Mouse (Mus musculus) liver, embryonic 15.5 days (tissue): Measurements from ENCODE around the gene Rnasek. TPM values are rescaled to one million over a fixed set of nuclear protein-coding genes. Genes with fewer than 3 reads are reported as not detected.

Experiments used
- ATAC-seq: fragments of 200-750 bp; cut with Nextera tagmentation; 2 replicates; pipeline ENCODE4 v1.8.0; 2017; ENCODE audit warnings: moderate number of reproducible peaks, mild to moderate bottlenecking, moderate library complexity; ENCODE audit not compliant: insufficient read depth
- H3K27ac ChIP-seq: fragments of 300-500 bp; sonication (generic); replicated peaks from 2 replicates; pipeline ENCODE4 v1.5.1; 2015; ENCODE audit warnings: mild to moderate bottlenecking, inconsistent platforms
- H3K27me3 ChIP-seq: fragments of 300-500 bp; sonication (generic); 2 replicates; pipeline ENCODE4 v1.6.1; 2015; ENCODE audit warnings: mild to moderate bottlenecking, inconsistent platforms
- H3K36me3 ChIP-seq: fragments of 300-500 bp; sonication (generic); replicated peaks from 2 replicates; pipeline ENCODE4 v1.6.1; 2015; ENCODE audit warnings: moderate library complexity, mild to moderate bottlenecking, inconsistent platforms
- H3K4me1 ChIP-seq: fragments of 300-500 bp; sonication (generic); replicated peaks from 2 replicates; pipeline ENCODE4 v1.6.1; 2015; ENCODE audit warnings: inconsistent platforms
- H3K4me2 ChIP-seq: fragments of 300-500 bp; sonication (generic); 2 replicates; pipeline ENCODE4 v1.6.1; 2015; ENCODE audit warnings: moderate library complexity, mild to moderate bottlenecking, inconsistent platforms
- H3K4me3 ChIP-seq: fragments of 300-500 bp; sonication (generic); replicated peaks from 2 replicates; pipeline ENCODE4 v1.5.1; 2015; ENCODE audit warnings: mild to moderate bottlenecking, inconsistent platforms
- H3K9ac ChIP-seq: fragments of 300-500 bp; sonication (generic); 2 replicates; pipeline ENCODE4 v1.6.1; 2015; ENCODE audit warnings: moderate library complexity, mild to moderate bottlenecking, inconsistent platforms
- H3K9me3 ChIP-seq: fragments of 300-500 bp; sonication (generic); replicated peaks from 2 replicates; pipeline ENCODE4 v1.6.1; 2016; ENCODE audit warnings: inconsistent platforms
- WGBS: fragments of 180-500 bp; shearing (Covaris S2); methylation state at CpG from one replicate; pipeline ENCODE4 v1.1.7; 2015; ENCODE audit warnings: mixed read lengths; ENCODE audit not compliant: insufficient replicate concordance; 5-methylcytosine and 5-hydroxymethylcytosine counted together
- polyA plus RNA-seq: library from polyadenylated mRNA; unstranded; fragments of >200 nt; fragmentation: Nextera tagmentation; extraction: Ambion mirVana; gene quantifications from 2 replicates; pipeline ENCODE4 v1.2.1, GENCODE M21; 2015

Rnasek gene
- polyA plus RNA-seq, 1 experiment from 2014 or later = 146 TPM

DNA sequence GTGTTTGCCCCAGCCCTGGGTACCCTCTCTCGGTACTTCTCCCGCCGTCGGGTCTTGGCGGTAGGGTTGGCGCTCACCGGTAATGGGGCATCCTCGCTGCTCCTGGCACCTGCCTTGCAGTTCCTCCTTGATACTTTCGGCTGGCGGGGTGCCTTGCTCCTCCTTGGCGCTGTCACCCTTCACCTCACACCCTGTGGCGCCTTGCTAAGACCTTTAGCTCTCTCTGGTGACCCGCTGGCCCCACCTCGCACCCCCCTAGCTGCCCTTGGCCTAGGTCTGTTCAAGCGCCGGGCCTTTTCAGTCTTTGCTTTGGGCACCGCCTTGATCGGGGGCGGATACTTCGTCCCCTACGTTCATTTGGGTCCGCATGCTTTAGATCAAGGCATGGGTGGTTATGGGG is 24.3 kb downstream of the Rnasek start:
- Histone ChIP-seq H3K4me1 (peaks cover 40% of the 10 kb centered on the region), H3K27me3 (peaks cover 66% of the 10 kb centered on the region), H3K27ac (no peak overlapping the region), H3K4me3 (no peak overlapping the region), H3K9ac (no peak overlapping the region), H3K36me3 (no peaks in the 10 kb centered on the region), H3K9me3 (no peaks in the 10 kb centered on the region), H3K4me2 (no peak overlapping the region)
- ATAC-seq = no peak
- WGBS = 31% methylated on average over 22 of the region's 22 CpGs

DNA sequence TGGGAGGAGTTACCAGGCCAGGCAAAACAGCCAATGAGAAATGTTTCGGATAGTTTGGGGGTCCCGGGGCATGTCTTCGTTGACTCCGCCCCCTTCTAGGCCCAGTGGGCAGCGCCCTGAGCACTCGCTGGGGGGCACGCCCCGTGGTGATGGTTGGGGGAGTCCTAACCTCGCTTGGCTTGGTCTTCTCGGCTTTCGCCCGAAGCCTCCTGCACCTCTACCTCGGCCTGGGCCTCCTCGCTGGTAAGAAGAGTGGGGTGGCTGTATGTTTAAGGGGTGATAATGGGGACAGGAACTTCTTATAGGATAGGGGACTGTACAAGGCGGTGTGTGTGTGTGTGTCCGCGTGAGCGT is 24.8 kb downstream of the Rnasek start:
- Histone ChIP-seq H3K36me3 (no peaks in the 10 kb centered on the region), H3K9me3 (no peaks in the 10 kb centered on the region), H3K27ac (no peak overlapping the region), H3K27me3 (peaks cover 66% of the 10 kb centered on the region), H3K4me2 (peak overlapping the region; percentile 60), H3K4me3 (peak overlapping the region; percentile 36; the same call in 1 of the 2 replicates), H3K4me1 (peaks cover 36% of the 10 kb centered on the region), H3K9ac (no peak overlapping the region)
- 12% methylated on average over 18 of the region's 18 CpGs for WGBS
- no peak; the same call in 1 of the 2 replicates for ATAC-seq

DNA sequence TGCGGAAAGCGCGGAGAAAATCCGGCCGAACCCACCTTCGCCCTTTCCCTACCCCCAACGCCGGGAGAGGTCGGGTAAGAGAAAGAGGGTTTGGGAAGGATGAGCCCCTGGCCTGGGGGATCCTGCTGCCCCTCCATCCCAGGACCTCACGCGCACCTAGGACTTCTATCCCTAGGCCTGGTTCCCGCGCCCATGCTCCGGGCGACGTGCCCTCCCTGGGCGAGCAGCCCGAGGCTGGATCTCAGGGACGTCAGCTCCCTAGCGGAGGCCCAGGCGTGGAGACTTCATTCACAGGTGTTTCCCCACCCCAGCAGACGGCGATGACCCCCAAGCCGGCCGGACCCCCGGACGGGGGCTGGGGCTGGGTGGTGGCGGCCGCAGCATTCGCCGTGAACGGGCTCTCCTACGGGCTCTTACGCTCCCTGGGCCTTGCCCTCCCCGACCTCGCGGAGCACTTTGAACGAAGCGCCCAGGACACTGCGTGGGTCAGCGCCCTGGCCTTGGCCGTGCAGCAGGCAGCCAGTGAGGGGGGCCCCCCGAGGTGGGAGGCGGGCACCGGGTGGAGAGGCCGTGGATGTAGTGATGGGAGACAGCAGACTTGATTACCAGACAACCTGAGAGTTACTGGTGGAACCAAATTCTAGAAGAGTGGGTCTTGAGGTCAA is 25.3 kb downstream of the Rnasek start:
- Histone ChIP-seq H3K4me1 (peaks cover 31% of the 10 kb centered on the region), H3K36me3 (no peaks in the 10 kb centered on the region)

DNA sequence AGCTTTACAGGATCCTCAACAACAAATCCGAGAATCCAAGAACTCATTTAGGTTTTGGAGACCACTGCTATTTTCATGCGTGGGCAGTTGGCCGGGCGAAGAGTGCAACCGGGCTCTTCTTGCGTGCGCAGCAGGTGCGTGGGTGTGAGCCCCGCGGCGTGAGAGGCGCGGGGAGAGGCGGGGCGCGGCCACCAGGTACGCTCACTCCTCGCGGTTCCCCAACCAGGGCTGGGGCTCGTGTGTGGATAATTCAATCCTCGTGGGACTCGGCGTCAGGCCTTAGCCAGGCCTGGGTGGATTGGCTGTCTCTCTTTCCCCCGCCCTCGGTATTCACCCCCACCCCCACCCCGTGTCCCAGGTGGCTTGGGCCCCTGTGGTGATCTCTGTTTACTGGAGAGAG is 25.9 kb downstream of the Rnasek start:
- H3K27ac ChIP-seq = no peak overlapping the region
- H3K9me3 ChIP-seq = no peaks in the 10 kb centered on the region
- peak overlapping the region; percentile 36 for H3K4me3 ChIP-seq
- H3K27me3 ChIP-seq = peaks cover 66% of the 10 kb centered on the region
- H3K4me1 ChIP-seq = peaks cover 25% of the 10 kb centered on the region
- no peak for ATAC-seq
- WGBS = 8% methylated on average over 26 of the region's 26 CpGs
- no peaks in the 10 kb centered on the region for H3K36me3 ChIP-seq
- H3K4me2 ChIP-seq = peak overlapping the region; percentile 60
- no peak overlapping the region for H3K9ac ChIP-seq

More for the DNA sequence above, 25.3 kb downstream of the Rnasek start:
- Histone ChIP-seq H3K4me2 (peak overlapping the region; percentile 60), H3K9me3 (no peaks in the 10 kb centered on the region), H3K27ac (no peak overlapping the region), H3K4me3 (peak overlapping the region; percentile 36), H3K27me3 (peaks cover 66% of the 10 kb centered on the region), H3K9ac (no peak overlapping the region)
- WGBS = 2% methylated on average over 46 of the region's 46 CpGs
- peak; percentile 29; the same call in 1 of the 2 replicates for ATAC-seq

DNA sequence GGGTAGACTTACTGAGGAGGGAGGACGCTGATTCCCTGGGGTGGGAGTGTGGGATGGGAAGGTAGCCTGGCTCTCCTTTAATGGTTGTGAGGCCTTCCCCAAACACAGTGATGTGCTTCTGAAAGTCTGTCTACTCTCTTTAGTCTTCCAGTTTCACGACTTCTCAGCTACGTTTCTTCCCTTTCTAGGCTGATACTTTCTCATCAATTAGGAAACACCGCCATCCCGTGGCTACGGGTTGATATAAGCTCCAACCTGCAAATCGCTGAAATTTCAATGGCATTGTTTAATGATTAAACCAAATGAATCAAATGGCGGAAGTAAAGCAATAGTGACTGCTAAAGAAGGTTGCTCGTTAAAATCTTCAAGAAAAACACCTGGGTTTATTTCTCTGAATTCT is 26.7 kb downstream of the Rnasek start:
- Histone ChIP-seq H3K9ac (no peak overlapping the region), H3K36me3 (no peaks in the 10 kb centered on the region), H3K4me3 (no peak overlapping the region), H3K4me2 (no peak overlapping the region), H3K27ac (no peak overlapping the region), H3K9me3 (no peaks in the 10 kb centered on the region), H3K27me3 (peaks cover 66% of the 10 kb centered on the region), H3K4me1 (peaks cover 16% of the 10 kb centered on the region)
- WGBS = 9% methylated on average over 9 of the region's 9 CpGs
- no peak for ATAC-seq

DNA sequence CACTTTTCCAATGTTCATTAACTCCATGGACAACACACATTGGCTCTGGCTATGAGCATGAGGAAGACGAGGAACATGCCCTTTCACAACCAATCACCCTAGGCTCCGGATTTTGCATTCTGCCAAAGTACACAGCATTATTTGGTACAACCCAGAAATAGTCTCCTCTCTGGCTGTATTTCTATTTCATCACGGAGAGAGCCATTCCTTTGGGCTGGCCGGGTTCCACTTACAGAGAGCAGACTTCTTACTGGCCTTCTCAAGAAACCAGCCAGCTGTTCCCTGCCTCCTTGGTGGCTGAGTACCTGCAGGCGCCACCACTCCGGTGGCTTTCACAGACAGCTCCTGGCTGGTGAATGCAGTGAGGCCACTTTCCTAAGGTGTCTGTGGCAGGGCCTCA is 27.2 kb downstream of the Rnasek start, which contains the start of gene Slc16a11:
TSS of gene Slc16a11 (plus strand) at position 330 of the 400 bp plus-strand sequence.
- Histone ChIP-seq H3K9ac (no peak within 1 kb of the TSS), H3K36me3 (no peaks in the 10 kb centered on the region), H3K9me3 (no peaks in the 10 kb centered on the region), H3K4me2 (peak within 1 kb of the TSS; percentile 60), H3K4me3 (no peak within 1 kb of the TSS), H3K27ac (no peak within 1 kb of the TSS), H3K27me3 (peaks cover 66% of the 10 kb centered on the region), H3K4me1 (peaks cover 16% of the 10 kb centered on the region)
- 50% methylated on average over 6 of the region's 6 CpGs for WGBS
- ATAC-seq = no peak

DNA sequence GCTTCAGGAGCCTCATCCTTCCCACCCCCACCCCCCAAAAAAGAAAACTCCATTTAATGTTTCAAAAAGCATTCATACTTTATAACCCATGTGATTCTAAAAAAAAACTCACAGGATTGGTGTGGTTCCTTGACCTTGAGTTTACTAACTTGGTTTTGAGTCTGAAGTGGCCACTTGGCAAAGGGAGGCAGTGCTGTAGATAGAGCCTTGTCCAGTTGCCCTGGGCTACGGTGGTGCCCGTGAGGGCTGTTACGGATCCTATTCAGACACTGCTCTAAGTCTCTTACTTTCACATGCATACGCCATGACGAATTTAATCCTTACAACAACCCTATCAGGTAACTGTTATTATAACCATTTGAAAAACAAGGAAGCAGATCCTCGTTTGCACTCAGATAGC is 27.7 kb downstream of the Rnasek start:
- H3K36me3 ChIP-seq = no peaks in the 10 kb centered on the region
- no peak overlapping the region for H3K27ac ChIP-seq
- peaks cover 67% of the 10 kb centered on the region for H3K27me3 ChIP-seq
- H3K4me3 ChIP-seq = no peak overlapping the region
- no peak for ATAC-seq
- H3K9me3 ChIP-seq = no peaks in the 10 kb centered on the region
- H3K9ac ChIP-seq = no peak overlapping the region
- peaks cover 16% of the 10 kb centered on the region for H3K4me1 ChIP-seq
- 69% methylated on average over 6 of the region's 6 CpGs for WGBS
- no peak overlapping the region for H3K4me2 ChIP-seq

DNA sequence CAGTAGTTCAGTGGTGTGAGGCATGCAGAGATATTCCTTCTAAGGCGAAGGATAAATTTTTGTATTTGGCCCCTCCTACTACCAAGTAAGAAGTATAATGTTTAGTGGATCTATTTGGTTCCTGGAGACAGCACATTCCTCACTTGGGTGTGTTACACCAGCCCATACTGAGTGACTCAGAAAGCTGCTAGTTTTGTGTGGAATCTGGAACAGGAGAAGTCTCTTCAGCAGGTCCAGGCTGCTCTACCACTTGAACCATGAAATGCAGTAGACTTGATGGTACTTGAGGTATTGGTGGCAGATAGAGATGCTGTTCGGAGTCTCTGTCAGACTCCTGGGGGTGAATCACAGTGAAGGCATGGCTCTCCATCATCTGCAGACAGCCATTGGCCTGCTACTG is 29.0 kb downstream of the Rnasek start:
- H3K4me3 ChIP-seq = no peak overlapping the region
- no peak overlapping the region for H3K9ac ChIP-seq
- H3K36me3 ChIP-seq = no peaks in the 10 kb centered on the region
- H3K27ac ChIP-seq = no peak overlapping the region
- H3K4me2 ChIP-seq = no peak overlapping the region
- peaks cover 16% of the 10 kb centered on the region for H3K4me1 ChIP-seq
- WGBS = 80% methylated on average over 2 of the region's 2 CpGs
- peaks cover 54% of the 10 kb centered on the region for H3K27me3 ChIP-seq
- ATAC-seq = no peak
- H3K9me3 ChIP-seq = no peaks in the 10 kb centered on the region

DNA sequence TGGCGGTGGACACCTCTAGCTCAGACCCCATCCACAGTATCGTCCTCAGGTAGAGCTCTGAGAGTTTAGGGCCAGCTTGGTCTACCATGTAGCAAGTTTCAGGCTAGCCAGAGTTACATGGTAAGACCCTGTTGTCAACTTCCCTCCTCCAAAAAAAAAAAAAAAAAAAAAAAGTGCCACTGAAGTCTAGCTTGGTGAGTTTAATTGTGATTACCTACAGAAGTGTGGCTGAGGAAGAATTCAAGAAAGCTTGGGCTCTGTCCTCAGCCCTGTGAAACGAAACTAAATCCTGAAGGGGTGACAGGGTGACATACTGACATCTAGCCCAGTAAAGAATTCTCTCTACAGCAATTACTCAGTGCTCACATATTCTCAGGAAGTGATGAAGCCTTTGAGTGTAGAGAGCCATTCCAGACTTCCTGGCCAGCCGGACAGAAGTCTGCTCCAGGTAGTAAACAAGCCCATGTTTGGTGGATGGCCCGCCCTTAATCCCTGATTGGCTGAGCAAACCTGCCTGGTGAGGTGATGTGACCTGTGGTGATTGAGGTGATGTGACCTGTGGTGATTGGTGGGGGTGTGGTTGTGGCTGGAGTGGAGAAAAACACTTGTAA is 30.8 kb downstream of the Rnasek start:
- H3K9me3 ChIP-seq = no peaks in the 10 kb centered on the region
- 47% methylated on average over 5 of the region's 5 CpGs for WGBS
- H3K9ac ChIP-seq = no peak overlapping the region
- H3K4me1 ChIP-seq = peaks cover 3% of the 10 kb centered on the region
- peaks cover 37% of the 10 kb centered on the region for H3K27me3 ChIP-seq
- no peaks in the 10 kb centered on the region for H3K36me3 ChIP-seq
- no peak overlapping the region for H3K4me3 ChIP-seq
- no peak for ATAC-seq
- H3K4me2 ChIP-seq = no peak overlapping the region
- no peak overlapping the region for H3K27ac ChIP-seq

DNA sequence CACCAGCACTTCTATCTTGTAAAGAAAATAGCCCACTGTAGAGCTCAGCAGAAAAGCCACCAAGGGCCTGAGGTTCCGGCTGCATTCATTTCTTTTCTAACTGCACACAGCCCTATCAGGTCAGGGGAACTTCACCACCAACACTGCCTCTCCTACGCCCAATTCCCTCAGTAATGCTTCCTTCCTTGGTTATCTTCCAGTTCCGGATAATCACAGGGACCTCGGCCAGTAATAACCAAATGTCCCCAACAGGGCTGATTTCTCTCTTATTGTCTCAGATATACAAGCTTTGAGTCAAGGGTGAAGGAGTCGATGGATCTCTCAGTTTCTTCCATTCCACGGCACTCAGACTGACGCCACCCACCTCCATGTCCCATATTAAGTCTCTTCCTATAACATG is 32.4 kb downstream of the Rnasek start:
- Histone ChIP-seq H3K9me3 (no peaks in the 10 kb centered on the region), H3K9ac (no peak overlapping the region), H3K36me3 (no peaks in the 10 kb centered on the region), H3K27ac (no peak overlapping the region), H3K27me3 (peaks cover 23% of the 10 kb centered on the region), H3K4me2 (no peak overlapping the region), H3K4me1 (no peaks in the 10 kb centered on the region; the same call in 1 of the 2 replicates), H3K4me3 (no peak overlapping the region)
- 59% methylated on average over 7 of the region's 7 CpGs for WGBS
- no peak for ATAC-seq

DNA sequence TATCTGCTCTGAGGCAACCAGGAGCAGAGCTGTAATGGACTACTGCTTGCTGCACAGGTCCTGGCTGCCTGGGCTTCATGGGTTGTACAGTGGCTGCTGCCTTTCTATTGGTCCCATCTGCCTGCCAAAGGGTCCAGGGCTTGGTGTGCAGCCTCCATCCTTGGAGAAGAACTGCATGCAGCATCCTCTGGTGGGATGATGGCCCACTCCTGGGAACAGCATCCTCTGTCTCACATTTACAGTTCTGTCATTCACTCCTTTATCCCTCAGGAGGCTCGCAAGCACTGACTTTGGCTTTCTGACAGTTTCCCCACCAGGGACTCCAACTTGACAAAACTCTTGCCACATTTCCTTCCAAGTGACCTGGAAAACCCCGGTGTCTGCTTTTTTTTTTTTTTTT is 32.8 kb downstream of the Rnasek start:
- Histone ChIP-seq H3K9ac (no peak overlapping the region), H3K4me3 (no peak overlapping the region), H3K4me2 (no peak overlapping the region), H3K4me1 (peaks cover 1% of the 10 kb centered on the region; the same call in 1 of the 2 replicates), H3K27me3 (peaks cover 20% of the 10 kb centered on the region), H3K9me3 (no peaks in the 10 kb centered on the region), H3K27ac (no peak overlapping the region), H3K36me3 (no peaks in the 10 kb centered on the region)
- ATAC-seq = no peak
- WGBS = 54% methylated on average over 2 of the region's 2 CpGs
